Mouse (Mus musculus) brain, embryonic 14.5 days (tissue): ENCODE data around the gene Dkk3. TPM values are rescaled to one million over a fixed set of nuclear protein-coding genes. Genes with fewer than 3 reads are reported as not detected.

Experiments used
- DNase-seq: peaks from one replicate; pipeline ENCODE4 v3.0.0-alpha.2; 2011; ENCODE audit warnings: low read depth
- CTCF ChIP-seq: fragments of 200-500 bp; IDR thresholded peaks from 2 replicates; pipeline ENCODE4 v1.5.1; 2012; ENCODE audit warnings: inconsistent platforms, mild to moderate bottlenecking, moderate library complexity, borderline replicate concordance; ENCODE audit not compliant: insufficient read depth, insufficient read length; ENCODE audit errors: extremely low read depth
- POLR2A ChIP-seq: fragments of 200-500 bp; IDR thresholded peaks from 2 replicates; pipeline ENCODE4 v1.6.1; 2012; ENCODE audit warnings: mild to moderate bottlenecking, inconsistent platforms, borderline replicate concordance; ENCODE audit not compliant: poor library complexity, insufficient read depth, insufficient read length, severe bottlenecking; ENCODE audit errors: extremely low read depth
- polyA plus RNA-seq: library from polyadenylated mRNA; depleted of rRNA; stranded (reverse); fragments of >200 nt; gene quantifications from 2 replicates; pipeline ENCODE4 v1.2.3, GENCODE M21; 2012

Dkk3 gene
- polyA plus RNA-seq, 1 experiment: 16.5 TPM

DNA sequence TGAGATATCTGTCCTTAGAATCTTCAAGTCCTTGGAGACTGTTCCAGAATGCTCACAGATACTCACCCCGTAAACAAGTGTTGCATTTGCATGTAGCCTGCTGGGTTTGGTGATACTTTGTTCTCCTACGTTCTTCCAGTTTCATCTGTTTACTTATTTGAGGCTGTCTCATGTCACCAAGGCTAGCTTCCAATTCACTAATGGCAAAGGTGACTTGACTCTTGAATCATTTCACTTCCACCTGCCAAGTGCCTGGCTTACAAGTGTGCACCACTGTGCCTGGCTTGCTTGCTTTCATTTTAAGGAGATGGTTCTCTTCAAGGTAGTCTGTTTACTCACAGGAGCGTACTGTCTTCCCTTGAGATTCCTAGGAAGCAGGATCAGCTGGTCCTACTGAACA is 5.6 kb upstream of the Dkk3 start:
- no peak for TF ChIP-seq CTCF
- TF ChIP-seq POLR2A: no peak
- no peak for DNase-seq

DNA sequence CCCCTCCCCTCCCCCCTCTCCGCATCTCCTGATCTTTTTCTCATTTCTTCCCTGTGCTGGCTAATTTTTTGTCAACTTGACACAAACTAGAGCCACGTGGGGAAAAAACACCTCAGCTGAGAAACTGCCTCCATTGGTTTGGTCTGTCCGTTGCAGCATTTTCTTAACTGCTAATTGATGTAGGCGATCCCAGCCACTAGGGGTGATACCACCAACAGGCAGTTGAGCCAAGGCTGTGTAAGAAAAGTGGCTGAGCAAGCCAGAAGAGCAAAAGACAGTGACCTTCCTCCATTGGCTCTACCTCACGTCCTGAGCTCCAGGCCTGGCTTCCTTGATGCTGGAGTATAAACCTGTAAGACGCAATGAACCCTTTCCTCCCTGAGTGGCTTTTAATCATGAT is 978 bp upstream of the Dkk3 start:
- DNase-seq: peak; percentile 24
- TF ChIP-seq POLR2A: no peak
- peak; percentile 45; the same call in 1 of the 2 replicates for TF ChIP-seq CTCF

DNA sequence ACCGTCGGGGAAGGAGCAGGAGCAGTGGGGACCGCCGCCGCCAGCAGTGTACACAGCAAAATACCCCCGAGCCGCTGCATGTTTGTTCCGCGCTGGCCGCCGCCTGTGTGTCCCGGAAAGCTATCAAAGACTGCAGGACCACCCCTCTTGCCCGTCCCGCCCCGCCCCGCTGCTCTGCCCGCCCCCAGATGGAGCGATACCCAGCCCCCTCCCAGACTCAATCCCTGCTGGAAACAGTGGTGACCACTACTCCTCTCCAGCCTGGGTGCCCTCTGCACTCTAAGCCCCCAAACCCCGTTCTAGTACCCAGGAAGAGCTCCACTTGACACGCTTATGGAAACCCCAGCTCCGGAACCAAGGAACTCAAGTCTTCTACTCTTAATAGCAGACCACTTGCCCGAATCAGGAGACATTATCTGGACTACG is 528 bp downstream of the Dkk3 start:
- TF ChIP-seq POLR2A (no peak), CTCF (no peak)
- peak; percentile 66 for DNase-seq

DNA sequence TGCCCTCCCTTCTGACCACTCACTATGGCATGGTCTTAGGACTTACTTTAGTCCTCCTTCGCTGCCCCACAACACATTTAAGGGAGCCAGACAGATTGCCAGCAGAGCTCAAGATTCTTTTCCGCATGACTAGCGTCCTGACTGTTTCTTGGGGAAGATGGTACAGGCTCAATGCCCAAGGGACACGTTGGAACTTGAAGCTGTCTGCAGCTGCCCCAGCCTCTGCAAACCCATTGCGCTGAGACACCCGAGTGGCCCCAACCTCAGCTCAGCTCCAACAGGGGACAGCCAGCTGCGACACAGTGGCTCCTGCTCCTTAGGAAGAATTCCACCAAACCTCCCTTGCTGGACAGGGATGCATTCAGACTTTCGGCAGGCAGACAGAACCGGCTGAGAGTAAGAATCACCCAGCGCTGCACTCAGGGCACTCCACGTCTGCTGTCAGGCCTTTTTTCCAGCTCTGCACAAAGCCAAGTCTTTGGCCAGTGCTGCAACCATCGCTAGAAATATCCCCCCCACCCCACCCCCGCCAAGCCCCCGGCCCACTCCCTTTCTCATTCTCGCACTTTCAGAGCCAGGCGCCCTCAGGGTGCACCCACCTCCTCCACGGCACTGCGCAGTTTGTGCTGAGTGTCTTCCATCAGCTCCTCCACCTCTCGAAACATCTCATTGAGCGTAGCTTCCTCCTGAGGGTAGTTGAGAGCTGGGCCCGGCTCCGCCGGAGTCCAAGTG is 1.1 kb downstream of the Dkk3 start:
- TF ChIP-seq CTCF: no peak
- TF ChIP-seq POLR2A: no peak
- peak; percentile 48 for DNase-seq

DNA sequence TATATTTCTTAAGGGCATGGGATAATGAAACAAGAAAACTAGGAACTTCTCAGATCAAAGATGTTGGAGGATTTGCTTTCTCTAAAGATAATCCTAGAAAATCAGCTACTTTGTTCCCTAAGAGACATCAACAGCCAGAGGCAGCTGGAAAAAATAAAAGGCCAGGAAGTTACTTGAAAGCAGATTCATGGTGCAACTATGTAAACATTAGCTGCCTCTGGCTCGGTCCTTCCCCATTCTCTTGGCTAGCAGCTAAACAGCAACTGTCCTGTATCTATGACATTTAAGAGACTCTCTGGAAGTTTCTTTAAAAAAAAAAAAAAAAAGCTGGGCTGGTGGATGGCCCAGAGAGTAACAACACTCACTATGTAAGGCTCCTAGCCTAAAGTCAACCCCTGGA is 3.7 kb downstream of the Dkk3 start:
- peak; percentile 13 for DNase-seq
- TF ChIP-seq POLR2A (no peak), CTCF (no peak)

DNA sequence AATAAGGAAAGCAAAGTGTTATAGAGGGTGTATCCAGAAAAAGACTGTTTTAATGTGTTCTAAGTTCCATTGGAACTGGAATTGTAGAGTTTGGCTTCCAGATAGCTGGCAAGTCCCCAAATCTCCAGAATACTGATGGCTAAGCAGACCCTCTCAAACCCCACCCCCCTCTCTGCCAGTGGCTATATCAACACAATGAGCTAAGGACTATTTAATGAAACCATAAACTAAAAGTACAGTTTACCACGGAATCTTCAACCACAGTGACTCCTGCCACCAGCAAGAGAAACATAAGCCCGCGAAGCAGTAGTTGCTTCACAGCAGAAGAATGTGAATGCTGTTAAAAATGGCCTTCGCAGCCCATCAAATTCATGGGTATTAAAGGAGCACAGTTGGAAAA is 4.4 kb downstream of the Dkk3 start:
- peak; percentile 23 for DNase-seq
- TF ChIP-seq POLR2A (no peak), CTCF (no peak)

DNA sequence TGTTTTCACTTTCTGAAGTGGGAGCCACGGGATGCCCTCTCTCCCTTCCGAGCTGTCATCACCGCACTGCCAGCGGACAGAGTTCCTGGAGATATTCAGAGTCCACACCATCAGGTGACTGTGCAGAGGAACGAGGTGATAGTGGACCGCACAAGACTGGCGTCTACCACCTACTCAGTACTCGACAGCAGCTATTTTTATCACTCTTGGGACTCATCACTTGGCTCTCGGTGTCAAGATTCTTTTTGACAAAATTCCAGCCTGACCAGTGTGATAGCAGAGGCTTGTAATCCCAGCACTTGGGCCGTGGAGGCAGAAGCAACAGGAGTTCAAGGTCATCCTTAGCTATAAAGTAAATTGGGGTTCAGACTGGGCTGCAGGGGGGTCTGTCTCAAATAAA is 9.7 kb downstream of the Dkk3 start:
- TF ChIP-seq CTCF (no peak), POLR2A (no peak)
- DNase-seq: no peak

DNA sequence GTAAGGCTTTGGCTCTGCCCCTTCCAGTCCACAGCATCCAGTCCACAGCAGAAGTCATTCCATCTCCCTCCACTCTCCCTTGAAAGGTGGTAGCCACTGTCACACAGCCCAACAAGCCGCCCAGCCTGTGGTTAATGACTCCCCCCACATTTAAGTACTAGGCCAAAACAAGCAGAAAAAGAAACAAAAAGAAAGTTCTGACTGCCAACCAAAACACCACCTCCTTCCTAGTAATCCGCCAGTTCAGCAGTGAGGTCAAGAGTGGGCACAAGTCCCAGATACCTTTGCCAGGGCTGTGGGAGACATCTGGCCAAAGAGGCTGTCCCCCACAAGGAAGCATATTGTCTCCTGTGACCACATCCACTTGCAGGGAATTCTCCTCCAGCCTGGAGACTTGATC is 10.9 kb downstream of the Dkk3 start:
- TF ChIP-seq POLR2A (no peak), CTCF (no peak)
- peak; percentile 6 for DNase-seq

DNA sequence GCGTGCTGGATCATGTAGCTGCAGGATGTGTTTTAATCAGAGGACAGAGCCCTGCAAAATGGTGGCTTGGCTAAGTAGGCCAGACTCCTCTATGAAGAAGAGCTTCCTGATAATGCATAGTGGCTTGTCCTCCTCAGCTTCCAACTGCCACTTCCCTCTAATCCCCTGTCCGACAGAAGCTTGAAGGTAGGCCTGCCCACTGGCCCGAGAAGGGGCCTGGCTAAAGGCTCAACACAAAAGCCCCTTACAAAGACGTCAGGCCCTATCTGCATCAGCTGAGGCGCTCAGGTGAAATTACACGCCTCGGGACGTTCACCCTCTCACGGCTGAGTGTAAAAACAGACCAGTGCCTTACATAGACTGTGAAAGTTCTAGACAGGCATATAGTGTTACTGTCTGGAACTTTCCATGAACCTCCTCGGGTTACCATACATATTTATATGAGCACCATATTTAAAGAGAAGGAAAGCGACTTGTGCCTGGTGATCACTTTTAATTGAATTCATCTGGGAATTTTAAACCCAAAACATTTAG is 14.1 kb downstream of the Dkk3 start:
- peak; percentile 6 for DNase-seq
- TF ChIP-seq CTCF: no peak
- TF ChIP-seq POLR2A: no peak

DNA sequence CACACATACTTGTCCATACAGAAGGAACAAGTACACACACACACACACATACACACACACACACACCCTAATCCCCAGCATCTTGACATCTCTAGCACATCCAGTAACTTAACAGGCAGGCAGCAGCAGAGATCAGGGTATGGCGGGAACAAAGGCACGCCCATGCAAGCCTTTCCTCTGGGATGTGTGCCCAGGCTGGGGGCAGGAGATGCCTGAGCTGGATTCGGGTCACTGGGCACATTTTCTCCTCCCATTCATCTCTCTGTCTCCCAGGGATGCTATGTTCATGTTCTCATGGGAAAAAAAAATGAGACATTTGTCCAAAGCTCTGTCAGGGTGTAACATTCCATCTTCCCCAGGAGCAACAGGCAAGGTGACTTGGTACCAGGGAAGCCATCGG is 14.9 kb downstream of the Dkk3 start:
- DNase-seq: peak; percentile 71
- TF ChIP-seq POLR2A (no peak), CTCF (no peak)

DNA sequence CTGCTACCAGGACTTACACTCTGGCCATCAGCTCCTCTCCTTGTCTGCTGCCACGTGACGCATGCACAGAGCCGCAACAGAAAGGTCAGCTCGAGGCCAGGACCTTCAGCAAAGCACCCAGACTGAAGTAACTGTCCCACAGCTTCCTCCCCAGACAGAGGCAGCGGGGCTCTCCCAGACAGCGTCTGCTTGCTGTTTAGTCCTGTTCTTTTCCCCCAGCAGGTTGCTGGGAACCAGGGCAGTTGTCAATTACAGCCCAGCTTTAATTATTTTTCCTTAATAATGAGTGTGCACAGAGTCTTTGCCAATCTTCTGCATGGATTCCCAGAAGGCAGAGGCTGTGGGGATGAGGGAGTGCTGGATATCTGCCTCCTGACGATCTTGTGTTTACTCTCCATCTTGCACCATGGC is 15.8 kb downstream of the Dkk3 start:
- DNase-seq: peak; percentile 81
- no peak for TF ChIP-seq CTCF
- TF ChIP-seq POLR2A: no peak

DNA sequence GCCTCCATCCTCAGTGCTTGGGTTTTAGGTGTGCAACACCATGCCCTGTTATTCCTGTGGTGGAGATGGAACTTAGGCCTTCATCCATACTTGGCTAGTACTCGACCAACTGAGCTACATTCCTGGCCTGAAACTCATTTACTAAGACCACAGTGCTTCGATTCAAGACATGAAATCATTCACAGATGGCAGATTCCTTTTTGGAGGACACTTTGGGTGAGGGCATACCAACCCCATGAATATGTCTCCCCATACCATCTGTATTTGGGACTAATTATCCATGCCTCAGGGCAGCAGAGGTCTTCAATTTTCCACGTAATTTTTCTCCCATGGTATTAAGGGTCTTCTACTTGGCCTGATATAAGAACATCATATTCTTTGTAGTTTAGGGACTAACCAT is 16.2 kb downstream of the Dkk3 start:
- no peak for TF ChIP-seq POLR2A
- TF ChIP-seq CTCF: no peak
- peak; percentile 24 for DNase-seq
